Mouse (Mus musculus) heart, postnatal 0 days (tissue): ENCODE results near the gene Cdc34b.

Experiments used
- CTCF ChIP-seq: IDR thresholded peaks from 2 replicates; pipeline ENCODE4 v1.5.1; 2016; ENCODE audit warnings: antibody characterized with exemption, control low read depth, low read depth
- EP300 ChIP-seq: IDR thresholded peaks from 2 replicates; pipeline ENCODE4 v1.6.1; 2016; ENCODE audit warnings: antibody characterized with exemption, low read depth

DNA sequence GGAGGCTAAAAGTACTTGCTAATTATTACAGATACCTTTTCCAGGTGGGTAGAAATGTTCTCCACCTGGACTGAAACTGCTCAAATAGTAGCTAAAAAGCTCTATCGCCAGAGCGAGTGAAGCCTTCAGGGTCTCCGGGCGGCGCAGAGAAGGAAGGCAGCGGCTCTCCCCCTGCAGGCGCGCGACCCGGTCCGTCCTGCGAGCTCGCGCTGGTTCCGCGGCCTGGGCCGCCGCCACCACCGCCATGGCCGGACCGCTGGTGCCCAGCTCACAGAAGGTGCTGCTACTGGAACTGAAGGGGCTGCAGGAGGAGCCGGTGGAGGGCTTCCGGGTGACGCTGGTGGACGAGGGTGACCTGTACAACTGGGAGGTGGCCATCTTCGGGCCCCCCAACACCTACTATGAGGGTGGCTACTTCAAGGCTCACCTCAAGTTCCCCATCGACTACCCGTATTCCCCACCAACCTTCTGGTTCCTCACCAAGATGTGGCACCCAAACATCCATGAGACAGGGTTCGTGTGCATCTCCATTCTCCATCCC lies at the start of gene Cdc34b:
- TF ChIP-seq CTCF: no peak
- TF ChIP-seq EP300: no peak
